Mouse (Mus musculus) gastrocnemius, adult 8-10 months (tissue): ENCODE data around the gene Gpr83. TPM values are rescaled to one million over a fixed set of nuclear protein-coding genes. Genes with fewer than 3 reads are reported as not detected.

Source experiments
- DNase-seq, 2 experiments: peaks; one replicate each; pipeline ENCODE4 v3.0.0; 2022; ENCODE audit warnings: low spot score in 2 of 2
- total RNA-seq, 4 experiments: library from RNA; stranded (reverse); gene quantifications; 2 replicates each; pipeline ENCODE4 v1.2.4; 2022

Gpr83 gene
- total RNA-seq, 4 experiments from 2014 or later = not detected

- DNase-seq = no peak
Observed at GRCm38 (mm10) chr9:14903581-14904378, 43.8 kb downstream of the Gpr83 start, which contains the start of gene Izumo1r. Gene Izumo1r (minus strand): TSS chr9:14903949.

GRCm38 (mm10) chr9:14904741-14905475 is 44.9 kb downstream of the Gpr83 start:
- DNase-seq = no peak

DNA sequence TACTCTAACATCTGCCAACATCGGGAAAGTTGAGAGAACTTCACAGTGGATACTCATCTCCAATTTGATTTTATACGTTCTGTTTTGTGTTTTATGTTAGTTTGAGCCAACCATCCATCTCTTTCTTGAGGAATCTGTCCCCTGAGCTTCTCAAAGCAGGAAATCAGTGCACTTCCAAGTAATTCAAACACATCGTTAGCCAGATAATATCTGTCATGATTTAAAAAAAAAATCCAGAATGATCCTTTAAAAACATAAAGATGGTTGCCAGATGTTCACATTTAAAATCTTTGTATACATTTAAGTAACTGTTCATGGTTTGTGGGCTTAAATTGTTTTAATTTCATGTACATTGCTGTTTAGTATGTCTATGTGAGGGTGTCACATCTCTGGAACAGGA is 45.9 kb downstream of the Gpr83 start:
- DNase-seq = no peak

DNA sequence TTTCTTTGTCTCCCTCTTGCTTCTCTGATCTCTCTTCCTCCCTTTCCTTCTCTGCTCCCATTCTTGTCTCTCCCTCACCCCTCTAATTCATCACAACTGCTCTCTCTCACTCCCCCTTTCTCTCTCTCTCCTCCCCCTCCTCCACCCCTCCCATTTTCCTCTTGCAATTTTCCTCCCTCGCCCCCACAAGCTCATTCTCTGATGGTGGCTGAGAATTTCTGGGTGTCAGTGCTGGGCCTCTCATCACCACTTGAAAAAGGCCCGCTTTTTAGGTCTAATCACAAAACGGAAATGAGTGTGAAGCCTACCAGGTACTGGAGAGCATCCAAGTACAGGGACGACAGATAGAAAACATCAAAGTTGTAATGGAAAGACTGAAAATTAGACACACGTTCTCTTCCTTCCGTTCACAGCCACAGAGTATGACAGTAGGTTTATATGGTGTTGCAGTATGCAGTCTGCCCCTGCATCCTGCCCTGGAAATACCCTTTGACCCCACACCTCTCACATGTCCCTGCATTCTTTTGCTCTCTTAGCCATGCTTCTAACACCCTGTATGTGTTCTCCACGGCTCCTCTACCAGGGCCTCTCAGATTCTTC is 47.9 kb downstream of the Gpr83 start:
- no peak for DNase-seq

DNA sequence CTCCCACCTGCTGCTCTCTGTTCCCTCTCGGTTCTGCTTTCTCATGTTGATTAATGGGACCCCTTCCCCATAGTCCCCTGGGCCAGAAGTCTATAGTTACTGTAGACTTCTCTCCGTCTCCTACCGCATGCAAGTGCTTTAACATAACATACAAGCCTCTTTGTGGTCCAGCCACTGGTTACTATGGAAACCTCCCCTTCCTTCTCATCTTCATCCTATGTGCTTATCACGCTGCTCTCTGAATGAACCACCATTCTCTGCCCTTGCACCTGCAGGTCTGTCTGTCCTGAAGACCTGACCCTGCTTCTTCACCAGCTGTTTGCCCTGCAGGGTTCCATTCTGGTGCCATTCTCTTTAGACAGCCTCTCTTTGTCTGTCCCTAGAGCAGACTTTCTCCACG is 50.0 kb downstream of the Gpr83 start:
- no peak for DNase-seq

- no peak for DNase-seq
Observed at GRCm38 (mm10) chr9:14912037-14912436, 52.0 kb downstream of the Gpr83 start.

- DNase-seq = no peak
Observed at GRCm38 (mm10) chr9:14917661-14918060, 57.7 kb downstream of the Gpr83 start.

DNA sequence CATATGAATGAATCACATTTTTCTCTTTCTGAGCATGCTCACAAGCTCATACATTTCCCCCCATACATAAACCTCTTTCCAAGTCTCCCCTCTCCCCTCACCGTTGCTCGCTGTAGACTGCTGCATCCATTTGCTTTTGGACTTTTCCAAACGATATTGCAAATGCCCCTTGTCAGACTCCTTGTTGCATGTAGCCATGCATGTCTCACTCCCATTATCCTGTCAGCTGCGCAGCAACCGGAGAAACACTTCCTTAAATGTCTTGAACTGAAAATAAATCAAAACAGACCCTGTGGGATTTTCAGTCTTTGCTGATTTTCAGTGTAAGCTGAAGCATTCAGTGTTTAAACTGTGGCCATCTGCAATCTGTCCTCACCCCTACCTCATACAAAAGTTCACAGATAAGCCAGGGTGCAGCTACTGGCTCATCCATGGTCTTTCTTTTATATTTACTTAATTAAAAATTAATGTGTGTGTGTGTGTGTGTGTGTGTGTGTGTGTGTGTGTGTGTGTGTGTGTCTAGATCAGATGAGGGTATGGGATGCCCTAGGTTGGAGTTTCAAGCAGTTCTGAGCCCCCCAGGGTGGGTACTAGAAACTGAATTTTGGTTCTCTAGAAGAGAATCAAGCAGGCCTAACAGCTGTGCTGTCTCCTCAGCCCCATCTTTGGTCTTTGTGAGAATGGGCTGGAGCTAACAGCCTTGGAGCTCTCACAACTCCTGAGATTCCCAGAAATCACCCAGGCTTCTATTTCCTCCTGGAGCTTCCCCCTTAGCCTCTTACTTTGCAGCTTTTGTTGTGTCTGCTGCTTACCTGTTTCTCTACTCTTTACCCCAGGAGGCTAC is 59.0 kb downstream of the Gpr83 start:
- DNase-seq = no peak

Other genes with a start within 250 kb of the Gpr83 start
- gene Amotl1, start 215.2 kb upstream of the Gpr83 start, total RNA-seq = 100 to 1,000 TPM; 324 to 412 (median 352) TPM
- gene Piwil4, start 119.5 kb upstream of the Gpr83 start, total RNA-seq = not detected
- under 1 TPM; 0.11 to 0.29 (median 0.18) TPM for gene Fut4, start 107.8 kb upstream of the Gpr83 start, total RNA-seq
- not detected for gene 1700012B09Rik, start 89.2 kb upstream of the Gpr83 start, total RNA-seq
- 10 to 100 TPM; 10.8 to 13.5 (median 11.0) TPM for gene Mre11a, start 75.6 kb upstream of the Gpr83 start, total RNA-seq
- 1 to 10 TPM; 6.0 to 7.7 (median 7.5) TPM for gene Ankrd49, start 75.4 kb upstream of the Gpr83 start, total RNA-seq
- not detected for gene Izumo1r, start 43.7 kb downstream of the Gpr83 start, total RNA-seq
- 10 to 100 TPM; 26.9 to 36.7 (median 27.8) TPM for gene Panx1, start 185.3 kb downstream of the Gpr83 start, total RNA-seq